Mouse (Mus musculus) spleen, adult 12 weeks (tissue): ENCODE data around the gene Eomes.

ENCODE experiments used
- DNase-seq: peaks from one replicate; pipeline ENCODE4 v3.0.0; 2022; ENCODE audit warnings: low spot score

The Eomes gene

GRCm38 (mm10) chr9:118477961-118478360 lies at the start of gene Eomes:
Gene Eomes, plus strand, starts transcription at chr9:118478212.
- no peak for DNase-seq

- no peak for DNase-seq
These were observed 33.2 kb upstream of the Eomes start for GRCm38 (mm10) chr9:118444809-118445208.

- DNase-seq = no peak
These were observed 28.7 kb upstream of the Eomes start for GRCm38 (mm10) chr9:118449336-118449735.

GRCm38 (mm10) chr9:118453427-118453826 lies 24.6 kb upstream of the Eomes start:
- no peak for DNase-seq

- no peak for DNase-seq
These were observed 22.7 kb upstream of the Eomes start for GRCm38 (mm10) chr9:118455188-118455845.

- DNase-seq = no peak
These were observed 21.6 kb upstream of the Eomes start for GRCm38 (mm10) chr9:118456405-118456804.

- no peak for DNase-seq
These were observed 20.0 kb upstream of the Eomes start for GRCm38 (mm10) chr9:118458039-118458438.

GRCm38 (mm10) chr9:118464031-118464430 lies 14.0 kb upstream of the Eomes start:
- DNase-seq = no peak

- no peak for DNase-seq
These were observed 9.7 kb upstream of the Eomes start for GRCm38 (mm10) chr9:118468301-118468700.

GRCm38 (mm10) chr9:118469272-118469671 lies 8.7 kb upstream of the Eomes start:
- no peak for DNase-seq

- no peak for DNase-seq
These were observed 6.7 kb upstream of the Eomes start for GRCm38 (mm10) chr9:118471296-118471695.

GRCm38 (mm10) chr9:118476211-118476765 lies 1.7 kb upstream of the Eomes start:
- DNase-seq = no peak

- DNase-seq = no peak
These were observed 1.2 kb upstream of the Eomes start for GRCm38 (mm10) chr9:118476766-118477271.

- no peak for DNase-seq
These were observed 606 bp upstream of the Eomes start for GRCm38 (mm10) chr9:118477281-118477931.

- no peak for DNase-seq
These were observed 436 bp downstream of the Eomes start for GRCm38 (mm10) chr9:118478458-118478838.

GRCm38 (mm10) chr9:118478839-118479507 lies 961 bp downstream of the Eomes start:
- no peak for DNase-seq

GRCm38 (mm10) chr9:118479508-118480291 lies 1.7 kb downstream of the Eomes start:
- DNase-seq = no peak

GRCm38 (mm10) chr9:118480292-118480690 lies 2.3 kb downstream of the Eomes start:
- DNase-seq = no peak

GRCm38 (mm10) chr9:118482210-118482609 lies 4.2 kb downstream of the Eomes start:
- DNase-seq = no peak

- DNase-seq = no peak
These were observed 8.5 kb downstream of the Eomes start for GRCm38 (mm10) chr9:118486361-118487095.

- no peak for DNase-seq
These were observed 9.0 kb downstream of the Eomes start for GRCm38 (mm10) chr9:118487096-118487395.
